Mouse (Mus musculus) G1E (cell line): ENCODE measurements around the gene Gm48551.

ENCODE experiments used
- CTCF ChIP-seq: IDR thresholded peaks from 2 replicates; pipeline ENCODE4 v1.5.1; 2012; ENCODE audit warnings: low read depth, low read length, inconsistent platforms, mixed read lengths
- GATA1 ChIP-seq: IDR thresholded peaks from 2 replicates; pipeline ENCODE4 v1.6.1; 2012; ENCODE audit warnings: borderline replicate concordance, low read length, inconsistent platforms, mixed read lengths
- POLR2AphosphoS5 ChIP-seq: IDR thresholded peaks from 2 replicates; pipeline ENCODE4 v1.6.1; 2012; ENCODE audit warnings: low read depth, low read length, inconsistent platforms; ENCODE audit not compliant: insufficient replicate concordance

- no peak for TF ChIP-seq CTCF
- TF ChIP-seq GATA1 = no peak
- no peak for TF ChIP-seq POLR2AphosphoS5
Observed at GRCm38 (mm10) chr10:81426897-81427296, 42.6 kb downstream of the Gm48551 start.
